Mouse (Mus musculus) cortical plate, adult 2 months (tissue): ENCODE measurements around the gene Bak1.

Experiments used
- CTCF ChIP-seq: fragments of 200-500 bp; IDR thresholded peaks from 2 replicates; pipeline ENCODE4 v1.5.1; 2011; ENCODE audit warnings: mild to moderate bottlenecking, control low read depth, low read length; ENCODE audit not compliant: insufficient read depth; ENCODE audit errors: extremely low read depth
- POLR2A ChIP-seq: fragments of 200-500 bp; IDR thresholded peaks from 2 replicates; pipeline ENCODE4 v1.6.1; 2011; ENCODE audit warnings: mild to moderate bottlenecking, low read length, control low read depth; ENCODE audit not compliant: insufficient read depth; ENCODE audit errors: extremely low read depth

GRCm38 (mm10) chr17:26972107-26972506 lies 56.7 kb downstream of the Bak1 start:
- no peak for TF ChIP-seq POLR2A
- no peak for TF ChIP-seq CTCF
